ENCODE assay signal across 8 mouse cellular contexts in genomic region chr11:46054911-46055895, GRCm38 (mm10). TPM values are rescaled to one million over a fixed set of nuclear protein-coding genes. Genes with fewer than 3 reads are reported as not detected.
A peak's percentile ranks its signal among the peaks of the same experiment; 100 is the strongest.
DNase-seq lines count a peak whose midpoint lies in the region; ATAC-seq and TF ChIP-seq lines count a peak whose summit lies in the region.

No protein-coding gene starts in this region.

- WGBS in kidney, embryonic 15.5 days: 17% methylated on average over 13 of the region's 13 CpGs
- 32% methylated on average over 13 of the region's 13 CpGs for WGBS in hindbrain, postnatal 0 days
- 28% methylated on average over 13 of the region's 13 CpGs for WGBS in neural tube, embryonic 13.5 days

- H3K36me3 ChIP-seq in kidney, embryonic 15.5 days: no peaks in the 10 kb centered on the region
- H3K36me3 ChIP-seq in hindbrain, postnatal 0 days (ENCODE audit: insufficient read depth, low read length): no peaks in the 10 kb centered on the region
- no peaks in the 10 kb centered on the region for H3K36me3 ChIP-seq in neural tube, embryonic 13.5 days

- no peak for TF ChIP-seq CTCF in hindbrain, postnatal 0 days (IDR thresholded peaks at IDR 0.05; ENCODE audit: low read depth)

- peak; percentile 20 for ATAC-seq in kidney, embryonic 15.5 days (replicated peaks; ENCODE audit: low FRiP score)
- ATAC-seq in hindbrain, postnatal 0 days: peak; percentile 46; the same call in 1 of the 2 replicates
- ATAC-seq in neural tube, embryonic 13.5 days (ENCODE audit: low read depth): peak; percentile 64

- H3K27ac ChIP-seq in kidney, embryonic 15.5 days: peak overlapping the region; percentile 94
- H3K27ac ChIP-seq in hindbrain, postnatal 0 days: peak overlapping the region; percentile 91
- H3K27ac ChIP-seq in neural tube, embryonic 13.5 days (replicated peaks): peak overlapping the region; percentile 96

- no peak for DNase-seq in kidney, adult 9 months
- peak; percentile 35 for DNase-seq in embryo, embryonic 11 days
- no peak for DNase-seq in hindbrain, postnatal 0 days (ENCODE audit: low spot score)
- no peak for DNase-seq in testis, postnatal 10 days (ENCODE audit: low spot score)
- DNase-seq in layer of hippocampus, adult 11-12 months (ENCODE audit: low spot score): no peak
- DNase-seq in thymus, postnatal 4 days: no peak

- peak overlapping the region; percentile 65 for H3K4me3 ChIP-seq in kidney, embryonic 15.5 days (replicated peaks)
- peak overlapping the region; percentile 68 for H3K4me3 ChIP-seq in hindbrain, postnatal 0 days (ENCODE audit: low read length)
- peak overlapping the region; percentile 73 for H3K4me3 ChIP-seq in neural tube, embryonic 13.5 days

- peak overlapping the region; percentile 87 for H3K4me2 ChIP-seq in kidney, embryonic 15.5 days
- peak overlapping the region; percentile 74 for H3K4me2 ChIP-seq in hindbrain, postnatal 0 days (ENCODE audit: low read depth, low read length)
- peak overlapping the region; percentile 65 for H3K4me2 ChIP-seq in neural tube, embryonic 13.5 days

- H3K27me3 ChIP-seq in kidney, embryonic 15.5 days: peaks cover 11% of the 10 kb centered on the region
- H3K27me3 ChIP-seq in hindbrain, postnatal 0 days (ENCODE audit: insufficient read depth, low read length): no peaks in the 10 kb centered on the region
- no peaks in the 10 kb centered on the region for H3K27me3 ChIP-seq in neural tube, embryonic 13.5 days

- H3K9ac ChIP-seq in kidney, embryonic 15.5 days: peak overlapping the region; percentile 78; the same call in 1 of the 2 replicates
- peak overlapping the region; percentile 76 for H3K9ac ChIP-seq in hindbrain, postnatal 0 days (replicated peaks; ENCODE audit: low read length)
- H3K9ac ChIP-seq in neural tube, embryonic 13.5 days: peak overlapping the region; percentile 92

- peaks cover 35% of the 10 kb centered on the region for H3K4me1 ChIP-seq in kidney, embryonic 15.5 days
- H3K4me1 ChIP-seq in hindbrain, postnatal 0 days (ENCODE audit: insufficient read depth, low read length): no peaks in the 10 kb centered on the region
- H3K4me1 ChIP-seq in neural tube, embryonic 13.5 days (replicated peaks): peaks cover 28% of the 10 kb centered on the region

- no peaks in the 10 kb centered on the region for H3K9me3 ChIP-seq in kidney, embryonic 15.5 days (replicated peaks)
- H3K9me3 ChIP-seq in hindbrain, postnatal 0 days (ENCODE audit: low read length): no peaks in the 10 kb centered on the region
- no peaks in the 10 kb centered on the region for H3K9me3 ChIP-seq in neural tube, embryonic 13.5 days

RNA-seq across cellular contexts. Expression of gene Adam19, which starts 0.6 kb away (rescaled TPM):
- polyA plus RNA-seq in kidney, embryonic 15.5 days (2015; fragmentation: Nextera tagmentation; extraction: Ambion mirVana): 14.4 and 17.9 TPM in 2 replicates
- total RNA-seq in hindbrain, postnatal 0 days (2014; rRNA removed): 18.5 and 19.1 TPM in 2 replicates
- 5.6 and 5.8 TPM in 2 replicates for polyA plus RNA-seq in hindbrain, postnatal 0 days (2015; fragmentation: Nextera tagmentation; extraction: Ambion mirVana)
- polyA plus RNA-seq in neural tube, embryonic 13.5 days (2015; fragmentation: Nextera tagmentation; extraction: Ambion mirVana): 19.2 and 19.8 TPM in 2 replicates

RNA-seq across cellular contexts. Expression of gene Gm12166, which starts 3.1 kb away (rescaled TPM):
- 2.8 and 6.7 TPM in 2 replicates for polyA plus RNA-seq in kidney, embryonic 15.5 days (2015; fragmentation: Nextera tagmentation; extraction: Ambion mirVana)
- total RNA-seq in hindbrain, postnatal 0 days (2014; rRNA removed): 6.5 and 10.6 TPM in 2 replicates
- 8.2 and 8.3 TPM in 2 replicates for polyA plus RNA-seq in hindbrain, postnatal 0 days (2015; fragmentation: Nextera tagmentation; extraction: Ambion mirVana)
- polyA plus RNA-seq in neural tube, embryonic 13.5 days (2015; fragmentation: Nextera tagmentation; extraction: Ambion mirVana): 6.6 and 7.2 TPM in 2 replicates
